Mouse (Mus musculus): ENCODE data around the gene Cyld. TPM values are rescaled to one million over a fixed set of nuclear protein-coding genes. Genes with fewer than 3 reads are reported as not detected.
"Not testable (repeated sequence)": the region's sequence is repeated elsewhere in the genome, so short reads cannot be mapped to it uniquely, and the experiment has no call there.

Gene Cyld
- polyA plus RNA-seq, 1 experiment from 2014 or later: 13.7 TPM

- no peak for ATAC-seq (ENCODE audit: insufficient number of reproducible peaks, low FRiP score, low TSS enrichment, low read depth)
- Histone ChIP-seq H3K36me3 (no peaks in the 10 kb centered on the region), H3K4me2 (no peak overlapping the region), H3K27me3 (0 out of 2 replicates have a peak, but pooled peaks cover 2% of the 10 kb centered on the region), H3K9me3 (no peaks in the 10 kb centered on the region), H3K4me3 (no peak overlapping the region), H3K4me1 (no peaks in the 10 kb centered on the region), H3K27ac (no peak overlapping the region), H3K9ac (no peak overlapping the region)
- 81% methylated on average over 7 of the region's 7 CpGs for WGBS
These were observed 74.4 kb downstream of the Cyld start for GRCm38 (mm10) chr8:88771241-88771640.

- Histone ChIP-seq H3K9ac (no peak overlapping the region), H3K4me3 (no peak overlapping the region), H3K27ac (no peak overlapping the region), H3K9me3 (no peaks in the 10 kb centered on the region), H3K27me3 (0 out of 2 replicates have a peak, but pooled peaks cover 6% of the 10 kb centered on the region), H3K36me3 (no peaks in the 10 kb centered on the region), H3K4me2 (no peak overlapping the region), H3K4me1 (no peaks in the 10 kb centered on the region)
- WGBS: 60% methylated on average over 19 of the region's 19 CpGs
- ATAC-seq (ENCODE audit: insufficient number of reproducible peaks, low FRiP score, low TSS enrichment, low read depth): no peak
These were observed 77.9 kb downstream of the Cyld start for GRCm38 (mm10) chr8:88774593-88775297.

GRCm38 (mm10) chr8:88775298-88775646 lies 78.4 kb downstream of the Cyld start:
- H3K4me1 ChIP-seq: no peaks in the 10 kb centered on the region
- no peak overlapping the region for H3K27ac ChIP-seq
- 73% methylated on average over 7 of the region's 7 CpGs for WGBS
- no peak overlapping the region for H3K9ac ChIP-seq
- 0 out of 2 replicates have a peak, but pooled peaks cover 6% of the 10 kb centered on the region for H3K27me3 ChIP-seq
- H3K4me3 ChIP-seq: no peak overlapping the region
- no peak overlapping the region for H3K4me2 ChIP-seq
- no peak for ATAC-seq (ENCODE audit: insufficient number of reproducible peaks, low FRiP score, low TSS enrichment, low read depth)
- no peaks in the 10 kb centered on the region for H3K9me3 ChIP-seq
- no peaks in the 10 kb centered on the region for H3K36me3 ChIP-seq

GRCm38 (mm10) chr8:88780142-88780541 lies 83.3 kb downstream of the Cyld start:
- 65% methylated on average over 3 of the region's 3 CpGs for WGBS
- Histone ChIP-seq H3K4me3 (no peak overlapping the region), H3K36me3 (no peaks in the 10 kb centered on the region), H3K4me2 (no peak overlapping the region), H3K9me3 (no peaks in the 10 kb centered on the region), H3K27me3 (0 out of 2 replicates have a peak, but pooled peaks cover 6% of the 10 kb centered on the region), H3K27ac (no peak overlapping the region), H3K4me1 (no peaks in the 10 kb centered on the region), H3K9ac (no peak overlapping the region)
- ATAC-seq (ENCODE audit: insufficient number of reproducible peaks, low FRiP score, low TSS enrichment, low read depth): no peak

GRCm38 (mm10) chr8:88781283-88781682 lies 84.5 kb downstream of the Cyld start:
- 71% methylated on average over 5 of the region's 5 CpGs for WGBS
- H3K9me3 ChIP-seq: no peaks in the 10 kb centered on the region
- no peak overlapping the region for H3K4me2 ChIP-seq
- no peak for ATAC-seq (ENCODE audit: insufficient number of reproducible peaks, low FRiP score, low TSS enrichment, low read depth)
- H3K4me3 ChIP-seq: no peak overlapping the region
- no peaks in the 10 kb centered on the region for H3K4me1 ChIP-seq
- no peaks in the 10 kb centered on the region for H3K36me3 ChIP-seq
- no peak overlapping the region for H3K27ac ChIP-seq
- 0 out of 2 replicates have a peak, but pooled peaks cover 3% of the 10 kb centered on the region for H3K27me3 ChIP-seq
- no peak overlapping the region for H3K9ac ChIP-seq

GRCm38 (mm10) chr8:88783722-88784121 lies 86.9 kb downstream of the Cyld start:
- H3K4me2 ChIP-seq: no peak overlapping the region
- no peak overlapping the region for H3K4me3 ChIP-seq
- no peaks in the 10 kb centered on the region for H3K9me3 ChIP-seq
- no peaks in the 10 kb centered on the region for H3K4me1 ChIP-seq
- no peak for ATAC-seq (ENCODE audit: insufficient number of reproducible peaks, low FRiP score, low TSS enrichment, low read depth)
- H3K9ac ChIP-seq: no peak overlapping the region
- H3K27me3 ChIP-seq: no peaks in the 10 kb centered on the region
- H3K36me3 ChIP-seq: no peaks in the 10 kb centered on the region
- H3K27ac ChIP-seq: no peak overlapping the region
- WGBS: 81% methylated on average over 1 of the region's 1 CpGs

GRCm38 (mm10) chr8:88788335-88788734 lies 91.5 kb downstream of the Cyld start:
- H3K4me2 ChIP-seq; H3K27me3 ChIP-seq; H3K4me1 ChIP-seq; ATAC-seq (ENCODE audit: insufficient number of reproducible peaks, low FRiP score, low TSS enrichment, low read depth); H3K27ac ChIP-seq; H3K9ac ChIP-seq; H3K9me3 ChIP-seq; H3K4me3 ChIP-seq; H3K36me3 ChIP-seq: not testable (repeated sequence)
- 76% methylated on average over 3 of the region's 3 CpGs for WGBS

- no peaks in the 10 kb centered on the region for H3K36me3 ChIP-seq
- H3K4me1 ChIP-seq: no peaks in the 10 kb centered on the region; the same call in 1 of the 2 replicates
- no peak overlapping the region for H3K9ac ChIP-seq
- no peak for ATAC-seq (ENCODE audit: insufficient number of reproducible peaks, low FRiP score, low TSS enrichment, low read depth)
- no peak overlapping the region for H3K4me3 ChIP-seq
- 55% methylated on average over 8 of the region's 8 CpGs for WGBS
- H3K9me3 ChIP-seq: no peaks in the 10 kb centered on the region
- H3K4me2 ChIP-seq: no peak overlapping the region
- H3K27ac ChIP-seq: no peak overlapping the region
- H3K27me3 ChIP-seq: no peaks in the 10 kb centered on the region
These were observed 96.0 kb downstream of the Cyld start for GRCm38 (mm10) chr8:88792691-88793323.

GRCm38 (mm10) chr8:88793324-88793722 lies 96.5 kb downstream of the Cyld start:
- ATAC-seq (ENCODE audit: insufficient number of reproducible peaks, low FRiP score, low TSS enrichment, low read depth): no peak
- Histone ChIP-seq H3K4me3 (no peak overlapping the region), H3K27me3 (no peaks in the 10 kb centered on the region), H3K36me3 (no peaks in the 10 kb centered on the region), H3K4me1 (no peaks in the 10 kb centered on the region; the same call in 1 of the 2 replicates), H3K4me2 (no peak overlapping the region), H3K27ac (no peak overlapping the region), H3K9ac (no peak overlapping the region), H3K9me3 (no peaks in the 10 kb centered on the region)
- WGBS: 77% methylated on average over 9 of the region's 9 CpGs

- H3K36me3 ChIP-seq: no peaks in the 10 kb centered on the region
- ATAC-seq (ENCODE audit: insufficient number of reproducible peaks, low FRiP score, low TSS enrichment, low read depth): no peak
- H3K4me3 ChIP-seq: no peak overlapping the region
- no peak overlapping the region for H3K27ac ChIP-seq
- H3K9me3 ChIP-seq: no peaks in the 10 kb centered on the region
- H3K4me1 ChIP-seq: no peaks in the 10 kb centered on the region; the same call in 1 of the 2 replicates
- H3K9ac ChIP-seq: no peak overlapping the region
- H3K27me3 ChIP-seq: no peaks in the 10 kb centered on the region
- 85% methylated on average over 24 of the region's 24 CpGs for WGBS
- no peak overlapping the region for H3K4me2 ChIP-seq
These were observed 97.2 kb downstream of the Cyld start for GRCm38 (mm10) chr8:88793746-88794614.

GRCm38 (mm10) chr8:88794615-88794907 lies 97.7 kb downstream of the Cyld start:
- Histone ChIP-seq H3K4me1 (no peaks in the 10 kb centered on the region; the same call in 1 of the 2 replicates), H3K27me3 (no peaks in the 10 kb centered on the region), H3K4me3 (no peak overlapping the region), H3K27ac (no peak overlapping the region), H3K9ac (no peak overlapping the region), H3K9me3 (no peaks in the 10 kb centered on the region), H3K4me2 (no peak overlapping the region), H3K36me3 (no peaks in the 10 kb centered on the region)
- ATAC-seq (ENCODE audit: insufficient number of reproducible peaks, low FRiP score, low TSS enrichment, low read depth): no peak
- WGBS: 70% methylated on average over 7 of the region's 7 CpGs

GRCm38 (mm10) chr8:88795896-88796295 lies 99.1 kb downstream of the Cyld start:
- Histone ChIP-seq H3K4me3 (no peak overlapping the region), H3K27ac (no peak overlapping the region), H3K4me1 (no peaks in the 10 kb centered on the region; the same call in 1 of the 2 replicates), H3K36me3 (no peaks in the 10 kb centered on the region), H3K9ac (no peak overlapping the region), H3K9me3 (no peaks in the 10 kb centered on the region), H3K4me2 (no peak overlapping the region), H3K27me3 (no peaks in the 10 kb centered on the region)
- 86% methylated on average over 5 of the region's 5 CpGs for WGBS
- ATAC-seq (ENCODE audit: insufficient number of reproducible peaks, low FRiP score, low TSS enrichment, low read depth): no peak
